Mouse (Mus musculus): ENCODE results near the gene Hist1h4h. TPM values are rescaled to one million over a fixed set of nuclear protein-coding genes. Genes with fewer than 3 reads are reported as not detected.
A peak's percentile ranks its signal among the peaks of the same experiment; 100 is the strongest.

Gene Hist1h4h
- polyA plus RNA-seq, 1 experiment from 2014 or later, result 3.3 TPM

GRCm38 (mm10) chr13:23497656-23498321, 33.1 kb upstream of the Hist1h4h start:
- Histone ChIP-seq H3K4me3 (replicated peaks; ENCODE audit: low read length) (peak overlapping the region; percentile 19), H3K4me1 (replicated peaks; ENCODE audit: control insufficient read depth, insufficient read depth, low read length) (0 out of 2 replicates have a peak, but pooled peaks cover 5% of the 10 kb centered on the region), H3K27ac (no peak overlapping the region), H3K9me3 (ENCODE audit: control insufficient read depth, low read length) (no peaks in the 10 kb centered on the region), H3K9ac (no peak overlapping the region), H3K4me2 (replicated peaks) (peak overlapping the region; percentile 32), H3K27me3 (ENCODE audit: control insufficient read depth, insufficient read depth, low read length) (peaks cover 36% of the 10 kb centered on the region), H3K36me3 (replicated peaks; ENCODE audit: control insufficient read depth, insufficient read depth) (no peaks in the 10 kb centered on the region)
- DNase-seq (ENCODE audit: low spot score) (no peak), ATAC-seq (ENCODE audit: low FRiP score) (no peak)
- 2% methylated on average over 19 of the region's 19 CpGs for WGBS

GRCm38 (mm10) chr13:23498653-23499052, 32.2 kb upstream of the Hist1h4h start:
- no peaks in the 10 kb centered on the region for H3K36me3 ChIP-seq (replicated peaks; ENCODE audit: control insufficient read depth, insufficient read depth)
- H3K27me3 ChIP-seq (ENCODE audit: control insufficient read depth, insufficient read depth, low read length), result peaks cover 36% of the 10 kb centered on the region
- WGBS, result 7% methylated on average over 10 of the region's 10 CpGs
- no peak for ATAC-seq (ENCODE audit: low FRiP score)
- no peak for DNase-seq (ENCODE audit: low spot score)
- peak overlapping the region; percentile 19 for H3K4me3 ChIP-seq (replicated peaks; ENCODE audit: low read length)
- 0 out of 2 replicates have a peak, but pooled peaks cover 5% of the 10 kb centered on the region for H3K4me1 ChIP-seq (replicated peaks; ENCODE audit: control insufficient read depth, insufficient read depth, low read length)
- peak overlapping the region; percentile 32 for H3K4me2 ChIP-seq (replicated peaks)
- H3K9me3 ChIP-seq (ENCODE audit: control insufficient read depth, low read length), result no peaks in the 10 kb centered on the region
- no peak overlapping the region for H3K9ac ChIP-seq
- H3K27ac ChIP-seq, result no peak overlapping the region

GRCm38 (mm10) chr13:23499943-23500342, 30.9 kb upstream of the Hist1h4h start:
- 4% methylated on average over 7 of the region's 7 CpGs for WGBS
- Histone ChIP-seq H3K9me3 (ENCODE audit: control insufficient read depth, low read length) (no peaks in the 10 kb centered on the region), H3K4me3 (replicated peaks; ENCODE audit: low read length) (no peak overlapping the region), H3K27me3 (ENCODE audit: control insufficient read depth, insufficient read depth, low read length) (peaks cover 36% of the 10 kb centered on the region), H3K9ac (no peak overlapping the region), H3K4me1 (replicated peaks; ENCODE audit: control insufficient read depth, insufficient read depth, low read length) (0 out of 2 replicates have a peak, but pooled peaks cover 5% of the 10 kb centered on the region), H3K36me3 (replicated peaks; ENCODE audit: control insufficient read depth, insufficient read depth) (no peaks in the 10 kb centered on the region), H3K4me2 (replicated peaks) (no peak overlapping the region), H3K27ac (no peak overlapping the region)
- no peak for DNase-seq (ENCODE audit: low spot score)
- ATAC-seq (ENCODE audit: low FRiP score), result no peak

GRCm38 (mm10) chr13:23500424-23501200, 30.2 kb upstream of the Hist1h4h start:
- ATAC-seq (ENCODE audit: low FRiP score) (0 out of 2 replicates have a peak, but pooled peaks have one; percentile 57), DNase-seq (ENCODE audit: low spot score) (peak; percentile 81)
- no peak overlapping the region for H3K27ac ChIP-seq
- peaks cover 36% of the 10 kb centered on the region for H3K27me3 ChIP-seq (ENCODE audit: control insufficient read depth, insufficient read depth, low read length)
- H3K36me3 ChIP-seq (replicated peaks; ENCODE audit: control insufficient read depth, insufficient read depth), result no peaks in the 10 kb centered on the region
- 0 out of 2 replicates have a peak, but pooled peaks cover 6% of the 10 kb centered on the region for H3K4me1 ChIP-seq (replicated peaks; ENCODE audit: control insufficient read depth, insufficient read depth, low read length)
- WGBS, result under 1% methylated on average over 17 of the region's 17 CpGs
- H3K4me2 ChIP-seq (replicated peaks), result peak overlapping the region; percentile 11; the same call in 1 of the 2 replicates
- no peak overlapping the region for H3K4me3 ChIP-seq (replicated peaks; ENCODE audit: low read length)
- no peaks in the 10 kb centered on the region for H3K9me3 ChIP-seq (ENCODE audit: control insufficient read depth, low read length)
- H3K9ac ChIP-seq, result no peak overlapping the region

GRCm38 (mm10) chr13:23501511-23501910, 29.3 kb upstream of the Hist1h4h start:
- Histone ChIP-seq H3K27ac (no peak overlapping the region), H3K9me3 (ENCODE audit: control insufficient read depth, low read length) (no peaks in the 10 kb centered on the region), H3K36me3 (replicated peaks; ENCODE audit: control insufficient read depth, insufficient read depth) (no peaks in the 10 kb centered on the region), H3K27me3 (ENCODE audit: control insufficient read depth, insufficient read depth, low read length) (peaks cover 36% of the 10 kb centered on the region), H3K9ac (no peak overlapping the region), H3K4me3 (replicated peaks; ENCODE audit: low read length) (no peak overlapping the region), H3K4me2 (replicated peaks) (no peak overlapping the region), H3K4me1 (replicated peaks; ENCODE audit: control insufficient read depth, insufficient read depth, low read length) (0 out of 2 replicates have a peak, but pooled peaks cover 11% of the 10 kb centered on the region)
- DNase-seq (ENCODE audit: low spot score), result no peak
- WGBS, result 23% methylated on average over 5 of the region's 5 CpGs
- ATAC-seq (ENCODE audit: low FRiP score), result no peak

GRCm38 (mm10) chr13:23502031-23502567, 28.8 kb upstream of the Hist1h4h start:
- H3K4me2 ChIP-seq (replicated peaks), result no peak overlapping the region
- 0 out of 2 replicates have a peak, but pooled peaks cover 11% of the 10 kb centered on the region for H3K4me1 ChIP-seq (replicated peaks; ENCODE audit: control insufficient read depth, insufficient read depth, low read length)
- H3K4me3 ChIP-seq (replicated peaks; ENCODE audit: low read length), result no peak overlapping the region
- no peak overlapping the region for H3K27ac ChIP-seq
- WGBS, result 32% methylated on average over 9 of the region's 9 CpGs
- peaks cover 36% of the 10 kb centered on the region for H3K27me3 ChIP-seq (ENCODE audit: control insufficient read depth, insufficient read depth, low read length)
- H3K36me3 ChIP-seq (replicated peaks; ENCODE audit: control insufficient read depth, insufficient read depth), result no peaks in the 10 kb centered on the region
- H3K9me3 ChIP-seq (ENCODE audit: control insufficient read depth, low read length), result no peaks in the 10 kb centered on the region
- DNase-seq (ENCODE audit: low spot score), result no peak
- H3K9ac ChIP-seq, result no peak overlapping the region
- no peak for ATAC-seq (ENCODE audit: low FRiP score)

- DNase-seq (ENCODE audit: low spot score) (no peak), ATAC-seq (ENCODE audit: low FRiP score) (no peak)
- Histone ChIP-seq H3K4me3 (replicated peaks; ENCODE audit: low read length) (no peak overlapping the region), H3K9ac (no peak overlapping the region), H3K4me2 (replicated peaks) (no peak overlapping the region), H3K27me3 (ENCODE audit: control insufficient read depth, insufficient read depth, low read length) (peaks cover 34% of the 10 kb centered on the region), H3K9me3 (ENCODE audit: control insufficient read depth, low read length) (no peaks in the 10 kb centered on the region), H3K4me1 (replicated peaks; ENCODE audit: control insufficient read depth, insufficient read depth, low read length) (0 out of 2 replicates have a peak, but pooled peaks cover 11% of the 10 kb centered on the region), H3K27ac (no peak overlapping the region), H3K36me3 (replicated peaks; ENCODE audit: control insufficient read depth, insufficient read depth) (no peaks in the 10 kb centered on the region)
- WGBS, result 38% methylated on average over 4 of the region's 4 CpGs
Measured at GRCm38 (mm10) chr13:23502916-23503315, 27.9 kb upstream of the Hist1h4h start.

- Histone ChIP-seq H3K9me3 (ENCODE audit: control insufficient read depth, low read length) (no peaks in the 10 kb centered on the region), H3K27ac (no peak overlapping the region), H3K27me3 (ENCODE audit: control insufficient read depth, insufficient read depth, low read length) (peaks cover 25% of the 10 kb centered on the region), H3K4me3 (replicated peaks; ENCODE audit: low read length) (no peak overlapping the region), H3K9ac (no peak overlapping the region), H3K4me1 (replicated peaks; ENCODE audit: control insufficient read depth, insufficient read depth, low read length) (0 out of 2 replicates have a peak, but pooled peaks cover 7% of the 10 kb centered on the region), H3K36me3 (replicated peaks; ENCODE audit: control insufficient read depth, insufficient read depth) (no peaks in the 10 kb centered on the region), H3K4me2 (replicated peaks) (peak overlapping the region; percentile 21; the same call in 1 of the 2 replicates)
- ATAC-seq (ENCODE audit: low FRiP score) (no peak), DNase-seq (ENCODE audit: low spot score) (peak; percentile 87)
- WGBS, result 1% methylated on average over 9 of the region's 9 CpGs
Measured at GRCm38 (mm10) chr13:23503797-23504196, 27.1 kb upstream of the Hist1h4h start.
